Mouse (Mus musculus) right cerebral cortex, adult 18-20 months (tissue): ENCODE results near the gene Krtcap2.
A peak's percentile ranks its signal among the peaks of the same experiment; 100 is the strongest.
"Not testable (repeated sequence)": the region's sequence is repeated elsewhere in the genome, so short reads cannot be mapped to it uniquely, and the experiment has no call there.

Source experiments
- DNase-seq: peaks from one replicate; pipeline ENCODE4 v3.0.0; 2022; ENCODE audit warnings: mixed read lengths

Krtcap2 gene

GRCm38 (mm10) chr3:89245688-89246171 lies at the start of gene Krtcap2:
Gene Krtcap2 (plus strand): TSS chr3:89245966.
- DNase-seq, result peak; percentile 85

GRCm38 (mm10) chr3:89195979-89196877 lies 49.5 kb upstream of the Krtcap2 start:
- peak; percentile 91 for DNase-seq

- no peak for DNase-seq
Measured at GRCm38 (mm10) chr3:89199839-89200238, 45.9 kb upstream of the Krtcap2 start.

- DNase-seq, result peak; percentile 89
Measured at GRCm38 (mm10) chr3:89202253-89203141, 43.3 kb upstream of the Krtcap2 start, which contains the start of gene Gba. Gene Gba (plus strand): TSS chr3:89202928.

GRCm38 (mm10) chr3:89203142-89203514 lies 42.6 kb upstream of the Krtcap2 start:
- DNase-seq, result no peak

GRCm38 (mm10) chr3:89206079-89206478 lies 39.7 kb upstream of the Krtcap2 start:
- DNase-seq, result no peak

GRCm38 (mm10) chr3:89206695-89207094 lies 39.1 kb upstream of the Krtcap2 start:
- no peak for DNase-seq

GRCm38 (mm10) chr3:89208075-89208657 lies 37.6 kb upstream of the Krtcap2 start:
- no peak for DNase-seq

- DNase-seq, result no peak
Measured at GRCm38 (mm10) chr3:89208736-89209135, 37.0 kb upstream of the Krtcap2 start.

- DNase-seq, result no peak
Measured at GRCm38 (mm10) chr3:89209731-89210130, 36.0 kb upstream of the Krtcap2 start.

- DNase-seq, result no peak
Measured at GRCm38 (mm10) chr3:89210162-89210561, 35.6 kb upstream of the Krtcap2 start.

- DNase-seq, result no peak
Measured at GRCm38 (mm10) chr3:89210731-89211130, 35.0 kb upstream of the Krtcap2 start.

GRCm38 (mm10) chr3:89213803-89214530 lies 31.8 kb upstream of the Krtcap2 start:
- peak; percentile 95 for DNase-seq

- no peak for DNase-seq
Measured at GRCm38 (mm10) chr3:89214681-89215411, 30.9 kb upstream of the Krtcap2 start, which contains the start of gene Thbs3. Gene Thbs3 (plus strand): TSS chr3:89215180.

- peak; percentile 85 for DNase-seq
Measured at GRCm38 (mm10) chr3:89215853-89216252, 29.9 kb upstream of the Krtcap2 start.

- DNase-seq, result not testable (repeated sequence)
Measured at GRCm38 (mm10) chr3:89216407-89216806, 29.4 kb upstream of the Krtcap2 start.

GRCm38 (mm10) chr3:89218271-89218670 lies 27.5 kb upstream of the Krtcap2 start:
- no peak for DNase-seq

GRCm38 (mm10) chr3:89219546-89219945 lies 26.2 kb upstream of the Krtcap2 start:
- no peak for DNase-seq

- no peak for DNase-seq
Measured at GRCm38 (mm10) chr3:89221167-89221566, 24.6 kb upstream of the Krtcap2 start.

- DNase-seq, result no peak
Measured at GRCm38 (mm10) chr3:89224796-89225195, 21.0 kb upstream of the Krtcap2 start.

- no peak for DNase-seq
Measured at GRCm38 (mm10) chr3:89225321-89225815, 20.4 kb upstream of the Krtcap2 start.
